Mouse (Mus musculus) C3H10T1/2 (cell line): ENCODE results near the gene Usp39. TPM values are rescaled to one million over a fixed set of nuclear protein-coding genes. Genes with fewer than 3 reads are reported as not detected.

Experiments used
- polyA plus RNA-seq, 2 experiments: library from polyadenylated mRNA; unstranded; fragments of >200 nt; fragmentation: generic; extraction: Trizol; gene quantifications; one replicate each; pipeline ENCODE4 v1.2.1; 2012; ENCODE audit warnings: missing spikeins in 2 of 2

The Usp39 gene
- 10 to 100 TPM; 22.0 to 29.1 TPM for polyA plus RNA-seq

GRCm38 (mm10) chr6:72345074-72345567 is at the start of gene Usp39:
TSS of gene Usp39 (minus strand) at chr6:72345184.

GRCm38 (mm10) chr6:72389941-72390771 is 45.2 kb upstream of the Usp39 start, which contains the start of gene Vamp8:
TSS of gene Vamp8 (minus strand) at chr6:72390703.

GRCm38 (mm10) chr6:72380131-72380770 is 35.3 kb upstream of the Usp39 start, which contains the start of gene Vamp5:
TSS of gene Vamp5 (minus strand) at chr6:72380468.

GRCm38 (mm10) chr6:72366844-72367443 is 22.0 kb upstream of the Usp39 start, which contains the start of gene Rnf181:
TSS of gene Rnf181 (minus strand) at chr6:72366956.

GRCm38 (mm10) chr6:72355066-72355911 is 10.3 kb upstream of the Usp39 start, which contains the start of gene Tmem150a:
TSS of gene Tmem150a (plus strand) at chr6:72355447.

GRCm38 (mm10) chr6:72347166-72347941 is 2.4 kb upstream of the Usp39 start, which contains the start of gene 0610030E20Rik:
TSS of gene 0610030E20Rik (plus strand) at chr6:72347317.

Other genes with a start within 250 kb of the Usp39 start
- gene St3gal5, start 247.6 kb downstream of the Usp39 start, polyA plus RNA-seq: 10 to 100 TPM in 1 of 2 experiments, 1 to 10 TPM in 1; 4.4 to 34.1 TPM
- 10 to 100 TPM; 18.4 to 31.1 TPM for gene Atoh8, start 109.6 kb downstream of the Usp39 start, polyA plus RNA-seq
- not detected for gene Sftpb, start 40.6 kb downstream of the Usp39 start, polyA plus RNA-seq
- gene 0610030E20Rik, start 2.1 kb upstream of the Usp39 start, polyA plus RNA-seq: 1 to 10 TPM; 1.7 to 6.5 TPM
- 10 to 100 TPM in 1 of 2 experiments, 1 to 10 TPM in 1; 4.5 to 19.8 TPM for gene Tmem150a, start 10.3 kb upstream of the Usp39 start, polyA plus RNA-seq
- gene Rnf181, start 21.8 kb upstream of the Usp39 start, polyA plus RNA-seq: 10 to 100 TPM; 72.0 to 90.7 TPM
- 10 to 100 TPM; 20.6 to 23.3 TPM for gene Vamp5, start 35.3 kb upstream of the Usp39 start, polyA plus RNA-seq
- 100 to 1,000 TPM; 236 to 284 TPM for gene Vamp8, start 45.5 kb upstream of the Usp39 start, polyA plus RNA-seq
- 10 to 100 TPM in 1 of 2 experiments, 1 to 10 TPM in 1; 3.6 to 20.0 TPM for gene Ggcx, start 69.1 kb upstream of the Usp39 start, polyA plus RNA-seq
- 10 to 100 TPM; 32.6 to 90.8 TPM for gene Mat2a, start 94.4 kb upstream of the Usp39 start, polyA plus RNA-seq
- gene Sh2d6, start 176.5 kb upstream of the Usp39 start, polyA plus RNA-seq: under 1 TPM; 0.06 to 0.78 TPM
- gene Capg, start 199.2 kb upstream of the Usp39 start, polyA plus RNA-seq: 100 to 1,000 TPM; 347 to 619 TPM